Comparison of ENCODE assay signal across 8 mouse cellular contexts in the genomic region with DNA sequence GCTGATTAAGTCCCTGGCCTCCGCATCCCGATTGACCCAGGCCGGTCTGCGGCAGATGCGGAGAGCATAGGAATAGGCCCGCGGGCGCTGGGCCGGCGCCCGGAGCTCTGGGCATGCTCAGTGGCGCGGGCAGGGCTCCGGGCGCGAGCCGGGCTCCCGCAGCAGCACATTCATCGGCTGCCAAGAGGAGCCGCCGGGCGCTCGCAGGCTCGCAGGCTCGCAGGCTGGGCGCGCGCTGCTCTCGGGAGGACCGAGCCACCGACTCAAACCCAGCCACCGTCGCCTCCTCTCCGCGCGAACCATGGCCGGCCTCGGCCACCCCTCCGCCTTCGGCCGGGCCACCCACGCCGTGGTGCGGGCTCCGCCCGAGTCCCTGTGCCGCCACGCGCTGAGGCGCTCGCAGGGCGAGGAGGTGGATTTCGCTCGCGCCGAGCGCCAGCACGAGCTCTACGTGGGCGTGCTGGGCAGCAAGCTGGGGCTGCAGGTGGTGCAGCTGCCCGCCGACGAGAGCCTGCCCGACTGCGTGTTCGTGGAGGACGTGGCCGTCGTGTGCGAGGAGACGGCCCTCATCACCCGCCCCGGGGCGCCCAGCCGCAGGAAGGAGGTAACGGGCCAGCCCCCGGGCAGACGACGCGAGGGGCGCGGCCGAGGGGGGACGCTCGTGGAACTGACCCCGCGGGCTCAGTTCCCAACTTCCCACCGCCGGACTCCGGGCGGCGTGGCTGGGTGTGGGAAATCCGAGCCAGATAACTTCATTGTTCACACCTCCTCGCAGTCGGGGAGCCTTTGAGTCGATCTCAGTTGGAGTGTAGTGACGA. TPM values are rescaled to one million over a fixed set of nuclear protein-coding genes. Genes with fewer than 3 reads are reported as not detected.
DNase-seq lines count a peak whose midpoint lies in the region; ATAC-seq lines count a peak whose summit lies in the region.

Gene Ddah1 (plus strand): TSS at position 115 of the 818 bp plus-strand sequence.

- H3K27me3 ChIP-seq in forebrain, embryonic 12.5 days = peaks cover 13% of the 10 kb centered on the region
- H3K27me3 ChIP-seq in heart, embryonic 14.5 days (ENCODE audit: control insufficient read depth, insufficient read depth, low read length) = peaks cover 16% of the 10 kb centered on the region
- peaks cover 34% of the 10 kb centered on the region for H3K27me3 ChIP-seq in liver, embryonic 12.5 days (replicated peaks)
- H3K27me3 ChIP-seq in neural tube, embryonic 13.5 days = peaks cover 15% of the 10 kb centered on the region; the same call in 1 of the 2 replicates

- H3K9me3 ChIP-seq in forebrain, embryonic 12.5 days = no peaks in the 10 kb centered on the region
- no peaks in the 10 kb centered on the region for H3K9me3 ChIP-seq in heart, embryonic 14.5 days (ENCODE audit: control insufficient read depth, low read length)
- H3K9me3 ChIP-seq in liver, embryonic 12.5 days (replicated peaks) = no peaks in the 10 kb centered on the region
- no peaks in the 10 kb centered on the region for H3K9me3 ChIP-seq in neural tube, embryonic 13.5 days

- peak within 1 kb of the TSS; percentile 95 for H3K4me2 ChIP-seq in forebrain, embryonic 12.5 days
- H3K4me2 ChIP-seq in heart, embryonic 14.5 days (ENCODE audit: low read length) = peak within 1 kb of the TSS; percentile 100
- peak within 1 kb of the TSS; percentile 97 for H3K4me2 ChIP-seq in liver, embryonic 12.5 days
- H3K4me2 ChIP-seq in neural tube, embryonic 13.5 days = peak within 1 kb of the TSS; percentile 95

- peak within 1 kb of the TSS; percentile 20 for H3K27ac ChIP-seq in brown adipose tissue, adult 24 weeks (replicated peaks; ENCODE audit: low read depth, low read length)
- H3K27ac ChIP-seq in forebrain, embryonic 12.5 days = peak within 1 kb of the TSS; percentile 86
- H3K27ac ChIP-seq in heart, embryonic 14.5 days (replicated peaks in 1 of 2; ENCODE audit: control insufficient read depth in 1 of 2, insufficient read depth in 1 of 2, low read depth in 2 of 2, low read length in 2 of 2) = 0 out of 4 replicates have a peak within 1 kb of the TSS, but pooled peaks of 1 of the 2 experiments have one; percentile 35
- peak within 1 kb of the TSS; percentile 66 for H3K27ac ChIP-seq in liver, embryonic 12.5 days
- H3K27ac ChIP-seq in neural tube, embryonic 13.5 days (replicated peaks) = peak within 1 kb of the TSS; percentile 91

- peaks cover 5% of the 10 kb centered on the region; the same call in 1 of the 2 replicates for H3K4me1 ChIP-seq in brown adipose tissue, adult 24 weeks (ENCODE audit: control insufficient read depth, insufficient read depth, insufficient read length, low read length)
- H3K4me1 ChIP-seq in forebrain, embryonic 12.5 days = peaks cover 25% of the 10 kb centered on the region
- peaks cover 14 to 15% of the 10 kb centered on the region in 2 experiments for H3K4me1 ChIP-seq in heart, embryonic 14.5 days (ENCODE audit: control insufficient read depth in 2 of 2, insufficient read depth in 2 of 2, low read length in 2 of 2)
- H3K4me1 ChIP-seq in liver, embryonic 12.5 days = peaks cover 66% of the 10 kb centered on the region
- H3K4me1 ChIP-seq in neural tube, embryonic 13.5 days (replicated peaks) = peaks cover 34% of the 10 kb centered on the region

- no peaks in the 10 kb centered on the region for H3K36me3 ChIP-seq in forebrain, embryonic 12.5 days (replicated peaks)
- H3K36me3 ChIP-seq in heart, embryonic 14.5 days (ENCODE audit: control insufficient read depth, insufficient read depth, low read length) = no peaks in the 10 kb centered on the region
- H3K36me3 ChIP-seq in liver, embryonic 12.5 days = no peaks in the 10 kb centered on the region
- H3K36me3 ChIP-seq in neural tube, embryonic 13.5 days = no peaks in the 10 kb centered on the region

- H3K4me3 ChIP-seq in brown adipose tissue, adult 24 weeks (ENCODE audit: insufficient read depth, low read depth, low read length) = peak within 1 kb of the TSS; percentile 57
- H3K4me3 ChIP-seq in forebrain, embryonic 12.5 days (replicated peaks) = peak within 1 kb of the TSS; percentile 58
- H3K4me3 ChIP-seq in heart, embryonic 14.5 days (ENCODE audit: control insufficient read depth in 1 of 2, insufficient read depth in 1 of 2, low read depth in 1 of 2, low read length in 2 of 2) = peak within 1 kb of the TSS; percentile 52 to 62
- peak within 1 kb of the TSS; percentile 65 for H3K4me3 ChIP-seq in liver, embryonic 12.5 days
- peak within 1 kb of the TSS; percentile 72 for H3K4me3 ChIP-seq in neural tube, embryonic 13.5 days

- WGBS in forebrain, embryonic 12.5 days = under 1% methylated on average over 91 of the region's 97 CpGs
- under 1% methylated on average over 87 of the region's 97 CpGs for WGBS in heart, embryonic 14.5 days
- under 1% methylated on average over 94 of the region's 97 CpGs for WGBS in liver, embryonic 12.5 days (ENCODE audit: insufficient replicate concordance)
- WGBS in neural tube, embryonic 13.5 days = under 1% methylated on average over 87 of the region's 97 CpGs

- ATAC-seq in forebrain, embryonic 12.5 days (ENCODE audit: low FRiP score) = peak; percentile 94
- peak; percentile 81 for ATAC-seq in heart, embryonic 14.5 days (ENCODE audit: insufficient number of reproducible peaks, insufficient read depth, low FRiP score, low read depth)
- peak; percentile 76 for ATAC-seq in liver, embryonic 12.5 days
- ATAC-seq in neural tube, embryonic 13.5 days (ENCODE audit: low read depth) = peak; percentile 93

- peak; percentile 54 for DNase-seq in 3T3-L1 (ENCODE audit: low read depth, low spot score)
- DNase-seq in kidney, postnatal 14 days = peak; percentile 88
- DNase-seq in urinary bladder, postnatal 36 days (ENCODE audit: low spot score in 2 of 2) = peak; percentile 47 to 57

- H3K9ac ChIP-seq in forebrain, embryonic 12.5 days = peak within 1 kb of the TSS; percentile 80
- H3K9ac ChIP-seq in heart, embryonic 14.5 days (ENCODE audit: low read length) = peak within 1 kb of the TSS; percentile 80
- peak within 1 kb of the TSS; percentile 75 for H3K9ac ChIP-seq in liver, embryonic 12.5 days
- peak within 1 kb of the TSS; percentile 90 for H3K9ac ChIP-seq in neural tube, embryonic 13.5 days

RNA-seq across cellular contexts. Expression of gene Ddah1, which starts in this region (rescaled TPM):
- 0.59 and 1.3 TPM in 2 replicates for polyA plus RNA-seq in brown adipose tissue, adult 24 weeks (2012; ENCODE audit: insufficient read depth, insufficient read length, missing spikeins)
- 85.9 and 103 TPM in 2 replicates for polyA plus RNA-seq in forebrain, embryonic 12.5 days (2016; fragmentation: Nextera tagmentation; extraction: Ambion mirVana)
- 23.9 and 28.9 TPM in 2 replicates for polyA plus RNA-seq in heart, embryonic 14.5 days (2014; fragmentation: Nextera tagmentation; extraction: Ambion mirVana)
- 31.9 and 36.4 TPM in 2 replicates for polyA plus RNA-seq in liver, embryonic 12.5 days (2016; fragmentation: Nextera tagmentation; extraction: Ambion mirVana)
- 78.4 and 83.1 TPM in 2 replicates for polyA plus RNA-seq in neural tube, embryonic 13.5 days (2015; fragmentation: Nextera tagmentation; extraction: Ambion mirVana)

Comparison
In these comparisons a context has a peak if more than half of its experiments do, and no peak if none do; other contexts are left out.
1. RNA of gene Ddah1 (polyA plus RNA-seq): 85.9 to 103 TPM in forebrain, embryonic 12.5 days, 78.4 to 83.1 TPM in neural tube, embryonic 13.5 days, 31.9 to 36.4 TPM in liver, embryonic 12.5 days and 23.9 to 28.9 TPM in heart, embryonic 14.5 days; 0.59 to 1.3 TPM in brown adipose tissue, adult 24 weeks; every median in the first group is over 10 times any median in the second.
2. Peak in every context shown above with its lines, with median percentiles within 50 percentile points of each other: DNase-seq, H3K4me3 ChIP-seq, ATAC-seq, H3K4me2 ChIP-seq and H3K9ac ChIP-seq.